Mouse (Mus musculus) thymus, postnatal 14 days (tissue): ENCODE results near the gene Cfap157.

Experiments used
- DNase-seq: peaks from one replicate; pipeline ENCODE4 v3.0.0; 2021

The Cfap157 gene

DNA sequence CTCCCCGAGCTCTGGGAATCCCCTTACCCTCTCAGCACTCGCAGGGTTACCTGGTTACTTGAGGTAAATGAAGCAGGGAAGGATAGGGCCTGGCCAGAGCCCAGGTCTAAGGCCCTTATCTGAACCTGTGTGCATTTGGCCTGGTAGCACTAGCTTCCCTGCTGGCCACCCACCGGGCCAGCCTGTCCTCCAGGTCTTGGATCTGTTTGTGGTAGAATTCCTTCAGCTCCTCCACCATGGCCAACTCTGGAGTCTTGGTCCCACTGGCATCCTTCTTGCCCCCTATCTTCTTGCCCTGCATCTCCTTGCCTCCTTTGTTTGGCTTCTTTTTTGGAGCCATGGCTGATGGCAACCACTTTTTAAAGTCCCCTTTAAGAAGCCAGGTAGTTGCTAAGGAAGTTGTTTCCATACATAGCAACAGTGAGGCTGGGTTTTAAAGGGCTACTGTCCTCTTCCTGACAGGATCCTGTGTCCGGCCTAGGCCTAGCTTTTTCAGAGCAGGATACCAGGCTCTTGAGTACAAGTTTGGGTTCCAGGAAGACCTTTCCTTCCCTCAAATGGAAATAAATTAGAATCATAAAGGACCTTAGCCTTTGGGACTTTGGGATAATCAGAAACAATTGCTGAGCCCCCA lies at the start of gene Cfap157:
Gene Cfap157, minus strand, starts transcription at position 381 of the 634 bp plus-strand sequence.
- DNase-seq: no peak

DNA sequence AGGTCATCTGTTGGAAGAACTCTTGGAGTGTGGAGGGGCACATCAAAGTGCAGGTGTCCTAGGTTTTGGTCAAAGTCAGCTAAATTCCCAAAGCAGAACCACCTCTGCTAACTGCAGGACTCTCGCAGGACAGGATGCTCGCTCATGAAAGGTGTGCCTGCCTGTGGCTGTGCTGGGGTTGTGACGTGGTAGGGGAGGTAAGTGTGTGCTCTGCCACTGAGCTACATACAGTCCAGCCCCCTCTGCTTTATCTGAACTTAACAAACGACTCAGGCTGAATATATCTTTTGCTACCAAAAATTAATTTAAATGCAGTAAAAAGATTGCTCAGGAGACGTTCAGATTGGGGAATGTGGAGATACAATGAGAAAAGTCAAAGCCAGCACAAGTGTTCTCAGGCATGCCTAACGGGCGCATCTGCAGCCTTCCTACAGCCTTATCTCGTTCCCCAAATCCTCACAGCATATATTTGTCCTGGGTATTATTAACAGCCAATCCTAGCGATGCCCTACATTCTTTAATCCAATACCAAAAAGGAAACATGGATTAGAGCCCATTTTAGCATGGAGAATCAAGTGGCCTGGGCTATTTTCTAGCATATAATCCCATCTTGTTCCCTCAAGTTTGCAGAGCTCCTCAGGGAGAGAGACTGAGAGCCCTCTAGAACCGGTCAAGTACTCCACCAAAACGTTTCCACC lies 44.9 kb upstream of the Cfap157 start:
- no peak for DNase-seq

GRCm38 (mm10) chr2:32825796-32826195 lies 41.6 kb upstream of the Cfap157 start:
- no peak for DNase-seq

- no peak for DNase-seq
These were observed 40.5 kb upstream of the Cfap157 start for GRCm38 (mm10) chr2:32824778-32825177.

- DNase-seq: no peak
These were observed 40.0 kb upstream of the Cfap157 start for GRCm38 (mm10) chr2:32824181-32824580.

GRCm38 (mm10) chr2:32823579-32824154 lies 39.4 kb upstream of the Cfap157 start:
- no peak for DNase-seq

GRCm38 (mm10) chr2:32823153-32823552 lies 38.9 kb upstream of the Cfap157 start:
- no peak for DNase-seq

- DNase-seq: no peak
These were observed 38.4 kb upstream of the Cfap157 start for GRCm38 (mm10) chr2:32822643-32823042.

DNA sequence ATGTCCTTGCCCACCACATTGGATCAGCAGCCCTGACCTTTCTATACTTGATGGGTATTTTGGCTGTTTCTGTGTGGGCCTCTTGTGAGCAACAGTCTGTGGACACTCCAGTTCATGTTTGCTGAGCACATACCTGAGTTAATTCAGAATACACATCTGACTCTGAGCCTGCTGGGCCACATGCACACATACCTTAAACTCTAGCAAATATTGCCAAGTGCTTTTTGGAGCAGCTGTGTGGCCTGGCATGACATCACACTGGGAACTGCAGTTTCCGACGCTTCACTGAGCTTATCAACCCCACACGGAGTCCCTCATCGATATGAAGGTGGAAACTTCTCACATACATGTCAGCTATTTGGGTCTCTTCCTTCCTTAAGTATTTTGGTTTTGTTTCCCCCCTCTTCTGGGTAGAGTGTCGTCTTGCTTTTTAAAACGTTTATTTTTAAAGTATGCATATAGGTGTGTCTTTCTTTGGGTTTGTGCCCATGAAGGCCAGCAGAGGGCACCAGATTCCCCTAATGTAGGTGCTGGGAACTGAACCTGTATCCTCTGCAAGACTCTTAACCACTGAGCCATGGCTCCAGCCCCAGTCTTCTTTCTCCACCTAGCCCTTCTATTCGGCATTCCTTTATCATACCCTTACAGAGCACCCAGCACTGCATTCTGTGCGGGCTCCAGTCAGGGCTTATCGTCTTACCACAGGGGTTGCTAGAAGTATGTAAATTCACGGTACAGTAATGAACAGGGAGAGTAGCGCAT lies 37.0 kb upstream of the Cfap157 start:
- DNase-seq: peak; percentile 65

GRCm38 (mm10) chr2:32818208-32818607 lies 34.0 kb upstream of the Cfap157 start:
- no peak for DNase-seq

- DNase-seq: no peak
These were observed 33.4 kb upstream of the Cfap157 start for GRCm38 (mm10) chr2:32817589-32817988.

DNA sequence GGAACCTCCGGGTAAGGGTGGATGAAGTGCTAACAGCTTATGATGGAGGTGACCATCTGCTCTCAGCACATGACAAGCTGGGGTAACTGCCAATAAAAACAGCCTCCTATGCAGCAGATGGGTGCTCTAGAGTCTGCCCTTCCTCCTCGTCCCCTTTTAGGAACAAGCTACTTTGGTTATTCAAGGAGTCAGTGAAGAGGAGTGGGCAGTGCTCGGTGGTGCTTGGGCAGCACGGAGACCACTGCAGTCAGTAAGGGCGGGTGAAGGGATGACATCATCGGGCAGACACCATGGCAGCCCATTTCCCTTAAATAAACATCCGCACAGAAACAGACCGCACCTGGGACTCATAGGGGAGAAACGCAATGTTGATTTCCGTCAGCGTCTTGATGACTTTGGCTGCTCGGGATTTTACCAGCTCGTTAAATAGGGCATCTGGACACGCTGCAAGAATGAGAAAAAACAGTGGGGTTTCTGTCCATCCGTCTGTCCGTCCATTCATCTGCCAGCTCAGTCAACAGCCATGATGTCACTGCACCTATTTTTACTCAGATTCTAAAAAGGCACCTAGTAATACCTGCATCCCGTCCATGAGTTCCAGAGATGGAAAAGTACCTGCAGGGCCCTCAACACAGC lies 32.8 kb upstream of the Cfap157 start:
- no peak for DNase-seq

DNA sequence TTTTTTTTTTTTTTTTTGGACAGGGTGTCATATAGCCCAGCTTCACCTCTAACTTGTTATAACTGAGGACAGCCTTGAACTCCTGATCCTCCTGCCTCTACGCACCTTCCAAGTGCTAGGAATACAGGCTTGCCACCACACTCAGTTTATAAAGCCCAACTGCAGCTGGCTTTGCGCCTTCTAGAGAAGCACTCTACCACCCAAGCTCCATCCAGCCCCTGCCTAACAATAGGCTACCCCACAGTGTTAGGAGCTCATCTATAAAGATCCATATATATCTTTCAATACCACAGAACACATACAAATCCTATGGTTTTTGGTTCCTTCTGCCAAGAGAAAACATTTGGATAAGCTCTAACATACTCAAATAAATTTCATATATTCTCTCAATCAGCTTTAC lies 32.3 kb upstream of the Cfap157 start:
- DNase-seq: no peak

DNA sequence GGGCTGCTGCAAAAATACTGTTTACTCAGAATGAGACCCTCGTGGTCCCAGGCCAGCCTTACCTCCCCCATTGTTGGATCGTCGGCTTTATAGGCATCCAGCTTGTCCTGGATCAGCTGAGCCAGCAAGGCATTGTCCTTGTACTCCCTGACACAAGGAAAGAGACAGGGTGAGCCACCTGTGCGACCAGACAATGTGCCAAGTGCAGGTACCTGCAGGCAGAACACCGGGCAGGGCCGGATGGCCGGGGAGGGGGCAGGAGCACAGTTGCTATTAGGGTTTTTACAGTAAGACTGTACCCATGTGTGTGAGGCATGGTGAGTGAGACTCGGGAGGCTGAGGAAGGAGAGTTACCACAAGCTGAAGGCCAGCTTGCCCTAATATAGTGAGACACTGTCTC lies 27.7 kb upstream of the Cfap157 start:
- no peak for DNase-seq

DNA sequence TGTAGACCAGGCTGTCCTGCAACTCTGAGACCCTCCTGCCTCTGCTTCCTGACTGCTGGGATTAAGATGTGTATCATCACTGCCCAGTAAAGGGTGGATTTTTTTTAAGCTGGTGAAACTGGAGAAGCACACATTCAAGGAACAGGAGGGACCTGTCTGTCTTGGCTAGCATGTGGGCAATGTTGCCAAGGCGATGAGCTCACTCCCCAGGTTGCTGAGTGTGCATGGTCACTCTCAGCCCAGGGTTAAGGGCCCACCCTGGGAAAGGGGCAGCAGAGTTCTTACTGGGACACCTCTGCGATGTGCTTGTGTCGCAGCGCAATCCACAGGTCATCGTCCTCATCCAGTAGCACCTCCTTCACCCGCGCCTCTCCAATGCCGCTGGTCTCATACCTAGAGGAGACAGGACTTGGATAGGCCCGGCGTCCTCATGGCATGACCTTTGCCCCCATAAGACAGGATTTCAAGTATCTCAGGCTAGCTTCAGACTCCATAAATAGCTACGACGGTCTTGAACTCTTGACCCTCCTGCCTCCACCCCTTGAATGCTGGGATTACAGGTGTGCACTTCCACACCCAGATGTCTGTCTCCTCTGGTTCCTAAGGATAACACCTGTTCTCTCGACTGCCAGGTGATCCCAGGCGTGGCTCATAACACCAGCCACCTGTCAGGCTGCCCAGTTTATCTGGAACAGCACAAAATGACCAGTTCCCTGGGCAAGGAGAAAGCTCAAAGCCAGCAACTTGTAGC lies 24.8 kb upstream of the Cfap157 start:
- DNase-seq: no peak

- no peak for DNase-seq
These were observed 14.2 kb upstream of the Cfap157 start for GRCm38 (mm10) chr2:32798251-32798962.

DNA sequence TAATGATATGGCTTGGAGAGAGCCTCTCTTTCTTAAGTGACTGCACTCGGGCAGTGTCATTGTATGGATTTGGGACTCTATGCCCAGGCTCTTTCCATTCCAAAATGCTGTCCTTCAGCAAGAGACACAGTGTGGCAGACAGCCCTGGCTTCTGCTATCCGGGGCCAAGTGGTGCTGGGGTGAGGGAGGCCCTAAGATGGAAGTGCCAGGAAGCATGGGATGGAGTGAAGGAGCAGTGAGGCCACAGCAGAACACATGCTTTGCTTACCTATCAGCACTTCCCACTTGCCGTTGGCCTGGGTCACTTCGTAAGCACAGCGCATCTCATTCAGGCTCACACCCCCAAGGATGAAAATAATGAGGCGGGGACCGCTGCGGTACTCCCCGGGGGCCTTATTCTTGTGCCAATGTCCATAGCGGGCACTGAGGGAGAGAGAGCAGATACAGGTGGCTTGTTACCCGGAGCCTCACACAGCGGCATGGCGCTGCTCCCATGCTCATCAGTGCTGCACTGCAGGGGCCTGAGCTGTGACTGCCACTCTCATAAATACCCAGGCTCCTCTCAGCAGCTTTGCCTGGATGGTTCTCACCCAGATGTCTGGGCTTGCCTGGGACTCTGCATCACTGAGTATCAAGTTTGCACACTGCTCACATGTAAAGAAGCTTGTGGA lies 11.7 kb upstream of the Cfap157 start:
- DNase-seq: no peak

DNA sequence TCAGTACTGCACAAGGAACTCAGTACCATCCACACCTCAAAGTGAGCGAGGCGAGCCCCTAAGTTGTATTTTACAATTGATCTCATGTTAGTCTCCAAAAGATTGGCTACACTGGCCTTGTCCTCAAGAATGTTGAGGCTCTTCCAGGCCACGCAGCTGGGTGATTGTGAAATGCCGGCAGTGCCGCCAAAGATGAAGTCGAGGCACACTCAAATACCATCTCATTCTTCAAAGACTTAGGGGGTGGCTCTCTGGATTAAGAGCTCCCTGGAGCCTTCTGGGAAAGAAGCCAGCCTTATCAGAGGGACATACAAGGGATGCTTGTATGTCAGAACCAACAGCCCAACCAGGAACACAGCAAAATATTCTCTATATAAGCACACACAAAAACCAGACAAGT lies 7.1 kb upstream of the Cfap157 start:
- no peak for DNase-seq

GRCm38 (mm10) chr2:32788581-32788980 lies 4.4 kb upstream of the Cfap157 start:
- no peak for DNase-seq

- no peak for DNase-seq
These were observed 2.9 kb upstream of the Cfap157 start for GRCm38 (mm10) chr2:32787176-32787575.

- DNase-seq: peak; percentile 10
These were observed 2.5 kb downstream of the Cfap157 start for GRCm38 (mm10) chr2:32781710-32782109.
